Mouse (Mus musculus) B cell, adult 62 days (primary cell): ENCODE results near the gene Gm11937. TPM values are rescaled to one million over a fixed set of nuclear protein-coding genes. Genes with fewer than 3 reads are reported as not detected.

ENCODE experiments used
- total RNA-seq: library from RNA; stranded (reverse); gene quantifications from 4 replicates; pipeline ENCODE4 v1.2.4, GENCODE M21; 2023

Gene Gm11937
- total RNA-seq = not detected in 4 replicates

DNA sequence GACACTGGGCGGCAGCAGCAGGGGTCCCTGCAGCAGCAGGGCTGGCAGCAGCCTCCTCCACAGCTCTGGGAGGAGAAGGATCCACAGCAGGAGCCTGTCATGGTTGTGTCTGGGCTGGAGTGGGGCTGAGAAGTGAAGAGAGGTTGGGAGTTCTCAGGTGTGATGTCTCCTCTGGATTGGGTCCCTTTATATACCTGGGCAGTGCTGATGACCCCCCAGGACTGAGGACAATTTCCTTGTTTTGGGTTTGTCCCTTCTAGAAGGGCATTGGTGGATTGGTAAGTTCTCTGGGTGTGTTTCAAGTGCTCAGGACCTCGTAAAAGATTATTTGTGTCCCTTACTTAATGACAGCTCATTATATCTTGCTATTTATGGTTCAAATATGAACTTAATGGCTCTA is at the start of gene Gm11937:
TSS of gene Gm11937 (minus strand) at position 101 of the 400 bp plus-strand sequence.

GRCm38 (mm10) chr11:99658467-99659010 is 48.5 kb upstream of the Gm11937 start, which contains the start of gene Gm11563:
TSS of gene Gm11563 (minus strand) at chr11:99658960.

DNA sequence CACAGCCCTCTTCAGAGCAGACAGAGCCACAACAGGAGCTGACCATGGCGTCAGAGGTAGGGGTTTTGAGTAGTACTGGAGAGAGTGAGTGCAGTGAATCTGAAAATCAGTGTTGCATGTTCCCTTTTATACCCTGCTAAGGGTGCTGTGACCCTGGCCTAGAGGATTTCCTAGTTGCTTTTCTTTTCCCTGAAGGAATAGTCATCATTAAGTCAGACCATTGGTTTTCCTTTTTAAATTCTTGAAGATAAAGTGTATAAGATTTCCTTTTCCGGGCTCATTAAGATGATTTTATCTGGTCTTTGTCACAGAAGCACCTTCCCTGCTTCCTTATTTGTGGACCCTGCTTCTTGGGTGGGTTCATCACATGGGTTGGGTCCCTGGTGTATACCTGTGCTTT is 40.1 kb upstream of the Gm11937 start, which contains the start of gene Gm11555:
TSS of gene Gm11555 (minus strand) at position 101 of the 400 bp plus-strand sequence.

GRCm38 (mm10) chr11:99643635-99644139 is 33.7 kb upstream of the Gm11937 start, which contains the start of gene Krtap4-7:
TSS of gene Krtap4-7 (minus strand) at chr11:99644089.

DNA sequence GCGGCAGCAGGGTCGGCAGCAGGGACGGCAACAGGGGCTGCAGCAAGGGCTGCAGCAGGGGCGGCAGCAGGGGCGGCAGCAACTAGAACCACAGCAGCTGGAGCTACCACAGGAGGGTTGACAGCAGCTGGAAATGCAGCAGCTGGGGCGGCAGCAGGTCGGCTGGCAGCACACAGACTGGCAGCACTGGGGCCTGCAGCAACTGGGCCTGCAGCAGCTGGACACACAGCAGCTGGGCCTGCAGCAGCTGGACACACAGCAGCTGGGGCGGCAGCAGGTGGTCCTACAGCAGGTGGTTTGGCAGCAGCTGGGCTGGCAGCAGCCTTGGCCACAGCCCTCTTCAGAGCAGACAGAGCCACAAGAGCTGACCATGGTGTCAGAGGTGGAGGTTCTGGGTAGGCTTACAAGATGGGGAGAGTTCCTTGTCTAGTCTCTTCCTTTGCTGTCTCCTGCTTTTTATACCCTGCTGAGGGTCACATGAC is 24.7 kb upstream of the Gm11937 start, which contains the start of gene Krtap4-2:
TSS of gene Krtap4-2 (minus strand) at position 432 of the 482 bp plus-strand sequence.

GRCm38 (mm10) chr11:99628138-99628537 is 18.1 kb upstream of the Gm11937 start, which contains the start of gene Krtap4-1:
TSS of gene Krtap4-1 (minus strand) at chr11:99628238.

GRCm38 (mm10) chr11:99620335-99620734 is 10.3 kb upstream of the Gm11937 start, which contains the start of gene Gm11562:
TSS of gene Gm11562 (minus strand) at chr11:99620435.

DNA sequence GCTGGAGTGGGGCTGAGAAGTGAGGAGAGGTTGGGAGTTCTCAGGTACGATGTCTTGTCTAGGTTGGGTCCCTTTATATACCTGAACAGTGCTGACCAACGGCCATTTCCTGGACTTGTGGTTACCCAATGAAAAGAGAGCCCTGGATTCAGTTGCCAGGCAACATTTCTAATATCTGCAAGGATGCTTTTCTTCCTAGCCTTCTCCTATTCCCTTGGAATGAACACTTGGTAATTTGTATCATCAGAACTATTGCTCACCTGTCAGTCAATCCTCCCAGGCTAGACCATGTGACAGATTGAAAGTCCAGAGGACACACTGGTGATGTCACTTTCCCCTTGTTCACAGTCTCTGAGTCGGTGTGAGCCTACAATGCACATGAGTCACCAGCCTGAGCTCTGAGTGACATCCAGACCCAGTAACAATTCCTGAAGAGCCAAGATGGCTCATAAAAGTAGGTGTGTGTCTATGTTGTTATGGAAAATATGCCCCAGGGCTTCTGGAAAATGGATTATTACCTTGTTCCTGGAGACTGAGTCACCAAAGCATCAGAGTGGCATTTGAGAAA is 4.9 kb upstream of the Gm11937 start, which contains the start of gene Krtap2-4:
TSS of gene Krtap2-4 (minus strand) at position 51 of the 568 bp plus-strand sequence.

DNA sequence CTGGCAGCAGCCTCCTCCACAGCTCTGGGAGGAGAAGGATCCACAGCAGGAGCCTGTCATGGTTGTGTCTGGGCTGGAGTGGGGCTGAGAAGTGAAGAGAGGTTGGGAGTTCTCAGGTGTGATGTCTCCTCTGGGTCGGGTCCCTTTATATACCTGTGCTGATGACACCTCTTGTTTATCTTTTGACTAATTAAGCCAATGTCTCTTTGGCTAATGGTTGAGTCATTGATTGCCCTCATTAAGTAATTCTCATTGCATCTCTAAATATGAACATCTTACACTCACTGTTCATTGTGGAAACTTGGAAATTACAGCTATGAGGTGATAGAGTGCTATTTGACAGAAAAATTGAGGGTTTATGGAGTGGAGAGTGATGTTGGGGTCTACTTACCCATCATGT is 6.8 kb downstream of the Gm11937 start, which contains the start of gene Gm11938:
TSS of gene Gm11938 (minus strand) at position 101 of the 400 bp plus-strand sequence.

GRCm38 (mm10) chr11:99597742-99598141 is 12.2 kb downstream of the Gm11937 start, which contains the start of gene Krtap9-3:
TSS of gene Krtap9-3 (minus strand) at chr11:99598105.

GRCm38 (mm10) chr11:99590981-99591380 is 19.0 kb downstream of the Gm11937 start, which contains the start of gene Krtap1-3:
TSS of gene Krtap1-3 (minus strand) at chr11:99591339.

GRCm38 (mm10) chr11:99583245-99583704 is 26.7 kb downstream of the Gm11937 start, which contains the start of gene Krtap1-4:
TSS of gene Krtap1-4 (minus strand) at chr11:99583654.

DNA sequence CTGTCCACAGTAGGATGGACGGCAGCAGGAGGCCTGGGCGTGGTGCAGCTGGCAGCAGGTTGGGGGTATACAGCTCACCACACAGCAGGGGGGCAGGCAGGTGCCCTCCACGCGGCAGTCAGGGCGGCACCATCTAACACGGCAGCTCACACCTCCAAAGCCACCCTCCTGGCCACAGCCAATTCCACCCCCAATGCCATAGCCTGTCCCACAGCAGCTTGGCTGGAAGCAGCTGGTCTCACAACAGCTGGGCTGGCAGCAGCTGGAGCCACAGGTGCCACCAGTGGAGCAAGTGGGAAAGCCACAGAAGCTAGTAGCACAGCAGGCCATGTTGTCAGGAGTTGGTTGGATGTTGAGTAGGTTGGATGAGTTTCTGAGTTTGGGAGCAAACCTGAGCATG is 29.4 kb downstream of the Gm11937 start, which contains the start of gene Krtap1-5:
TSS of gene Krtap1-5 (minus strand) at position 381 of the 400 bp plus-strand sequence.

DNA sequence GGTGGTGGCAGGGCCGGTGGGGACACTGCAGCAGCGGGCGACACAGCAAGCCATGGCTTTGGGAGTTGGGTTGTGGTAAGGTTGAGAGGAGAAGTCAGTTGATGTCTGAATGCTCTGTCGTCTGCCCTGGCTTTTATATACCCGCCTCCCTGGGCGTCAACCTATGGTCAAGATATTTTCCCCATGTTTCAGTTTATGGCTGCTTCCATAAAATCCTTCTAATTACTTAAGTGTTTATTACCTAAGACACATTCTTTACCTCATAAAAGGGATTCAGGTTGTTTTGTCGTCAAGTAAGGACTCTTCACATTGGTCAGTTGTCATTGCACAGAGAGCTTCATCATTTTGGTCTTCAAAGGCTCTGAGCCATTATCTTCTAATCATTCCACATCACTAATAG is 43.5 kb downstream of the Gm11937 start, which contains the start of gene Krtap3-1:
TSS of gene Krtap3-1 (minus strand) at position 101 of the 400 bp plus-strand sequence.

Other genes with a start within 250 kb of the Gm11937 start
- not detected in 4 replicates for gene Krt28, start 235.3 kb downstream of the Gm11937 start, total RNA-seq
- gene Krt10, start 220.8 kb downstream of the Gm11937 start, total RNA-seq = 2.1 to 3.6 TPM (median 2.4 TPM) in 4 replicates
- not detected in 4 replicates for gene Krt12, start 187.9 kb downstream of the Gm11937 start, total RNA-seq
- not detected in 4 replicates for gene Krt20, start 172.0 kb downstream of the Gm11937 start, total RNA-seq
- gene Krt23, start 117.1 kb downstream of the Gm11937 start, total RNA-seq = not detected in 4 replicates
- not detected in 4 replicates for gene Krt39, start 88.9 kb downstream of the Gm11937 start, total RNA-seq
- gene Krt40, start 67.0 kb downstream of the Gm11937 start, total RNA-seq = not detected in 4 replicates
- gene Krtap3-3, start 59.3 kb downstream of the Gm11937 start, total RNA-seq = not detected in 4 replicates
- gene Krtap3-2, start 53.3 kb downstream of the Gm11937 start, total RNA-seq = not detected in 4 replicates
- gene Gm11939, start 50.7 kb downstream of the Gm11937 start, total RNA-seq = not detected in 4 replicates
- not detected in 4 replicates for gene Krtap3-1, start 43.6 kb downstream of the Gm11937 start, total RNA-seq
- gene Krtap1-5, start 29.2 kb downstream of the Gm11937 start, total RNA-seq = not detected in 4 replicates
- not detected in 4 replicates for gene Krtap1-4, start 26.5 kb downstream of the Gm11937 start, total RNA-seq
- not detected in 4 replicates for gene Krtap1-3, start 18.9 kb downstream of the Gm11937 start, total RNA-seq
- gene Krtap9-3, start 12.1 kb downstream of the Gm11937 start, total RNA-seq = not detected in 4 replicates
- not detected in 4 replicates for gene Gm11938, start 6.9 kb downstream of the Gm11937 start, total RNA-seq
- not detected in 4 replicates for gene Krtap2-4, start 4.7 kb upstream of the Gm11937 start, total RNA-seq
- not detected in 4 replicates for gene Gm11562, start 10.2 kb upstream of the Gm11937 start, total RNA-seq
- gene Krtap4-1, start 18.0 kb upstream of the Gm11937 start, total RNA-seq = not detected in 4 replicates
- gene Krtap4-2, start 24.9 kb upstream of the Gm11937 start, total RNA-seq = not detected in 4 replicates
- gene Krtap4-7, start 33.9 kb upstream of the Gm11937 start, total RNA-seq = not detected in 4 replicates
- gene Gm11555, start 40.0 kb upstream of the Gm11937 start, total RNA-seq = not detected in 4 replicates
- not detected in 4 replicates for gene Gm11563, start 48.8 kb upstream of the Gm11937 start, total RNA-seq
- not detected in 4 replicates for gene Krtap4-6, start 55.8 kb upstream of the Gm11937 start, total RNA-seq
- not detected in 4 replicates for gene Gm14190, start 80.6 kb upstream of the Gm11937 start, total RNA-seq
- gene Gm14180, start 124.1 kb upstream of the Gm11937 start, total RNA-seq = not detected in 4 replicates
- gene Gm11595, start 162.7 kb upstream of the Gm11937 start, total RNA-seq = not detected in 4 replicates
- gene Krtap4-8, start 170.5 kb upstream of the Gm11937 start, total RNA-seq = not detected in 4 replicates
- gene Krtap4-9, start 175.0 kb upstream of the Gm11937 start, total RNA-seq = not detected in 4 replicates
- gene Gm11596, start 183.3 kb upstream of the Gm11937 start, total RNA-seq = not detected in 4 replicates
- not detected in 4 replicates for gene Gm11569, start 188.7 kb upstream of the Gm11937 start, total RNA-seq
- gene Gm11554, start 194.3 kb upstream of the Gm11937 start, total RNA-seq = not detected in 4 replicates
- not detected in 4 replicates for gene Krtap4-13, start 199.7 kb upstream of the Gm11937 start, total RNA-seq
- gene Gm11564, start 205.5 kb upstream of the Gm11937 start, total RNA-seq = not detected in 4 replicates
- not detected in 4 replicates for gene 2300003K06Rik, start 227.9 kb upstream of the Gm11937 start, total RNA-seq
- not detected in 4 replicates for gene Krtap4-16, start 241.4 kb upstream of the Gm11937 start, total RNA-seq
- gene Gm11568, start 247.7 kb upstream of the Gm11937 start, total RNA-seq = not detected in 4 replicates